Mouse (Mus musculus) heart, adult 8-10 months (tissue): ENCODE results near the gene Btbd11. TPM values are rescaled to one million over a fixed set of nuclear protein-coding genes. Genes with fewer than 3 reads are reported as not detected.
A peak's percentile ranks its signal among the peaks of the same experiment; 100 is the strongest.

Experiments used
- DNase-seq: peaks from one replicate; pipeline ENCODE4 v3.0.0; 2022; ENCODE audit warnings: low spot score
- total RNA-seq, 4 experiments: library from RNA; stranded (reverse); gene quantifications; 2 replicates each; pipeline ENCODE4 v1.2.4; 2022

The Btbd11 gene
- total RNA-seq, 4 experiments from 2014 or later, result 2.3 to 3.0 (median 2.9) TPM

DNA sequence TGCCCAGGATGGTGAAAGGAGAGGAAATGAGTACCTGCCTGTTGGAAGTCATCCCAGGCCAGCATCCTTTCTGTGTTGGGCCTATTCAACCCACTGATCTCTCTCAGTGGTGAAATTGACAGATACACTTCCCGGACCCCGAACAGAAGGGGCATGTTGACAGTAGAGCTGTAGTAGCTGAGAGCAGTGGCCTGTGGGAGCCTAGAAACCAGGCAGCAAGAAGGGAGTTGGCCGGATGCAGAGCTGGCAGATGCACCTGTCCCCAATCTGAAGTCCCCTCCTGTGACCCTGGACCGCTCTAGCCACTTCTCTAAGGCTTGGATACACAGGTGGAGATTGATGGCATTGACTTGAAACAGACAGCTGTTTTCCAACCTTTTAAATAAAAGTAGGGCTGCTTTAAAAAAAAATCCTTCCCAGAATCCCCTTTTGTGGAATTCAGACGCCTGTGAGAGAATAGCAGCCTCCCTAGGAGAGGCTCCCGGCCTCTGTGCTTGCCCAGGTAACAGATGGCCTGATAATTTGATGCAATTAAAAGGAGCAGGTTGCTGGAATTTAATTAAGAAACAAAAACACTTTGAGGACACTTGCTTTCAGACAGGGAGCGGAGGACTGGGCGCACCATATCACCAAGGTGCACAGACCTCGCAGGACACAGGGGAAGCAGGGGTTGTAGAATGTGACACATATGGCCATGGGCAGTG lies 89.2 kb downstream of the Btbd11 start:
- DNase-seq, result no peak

DNA sequence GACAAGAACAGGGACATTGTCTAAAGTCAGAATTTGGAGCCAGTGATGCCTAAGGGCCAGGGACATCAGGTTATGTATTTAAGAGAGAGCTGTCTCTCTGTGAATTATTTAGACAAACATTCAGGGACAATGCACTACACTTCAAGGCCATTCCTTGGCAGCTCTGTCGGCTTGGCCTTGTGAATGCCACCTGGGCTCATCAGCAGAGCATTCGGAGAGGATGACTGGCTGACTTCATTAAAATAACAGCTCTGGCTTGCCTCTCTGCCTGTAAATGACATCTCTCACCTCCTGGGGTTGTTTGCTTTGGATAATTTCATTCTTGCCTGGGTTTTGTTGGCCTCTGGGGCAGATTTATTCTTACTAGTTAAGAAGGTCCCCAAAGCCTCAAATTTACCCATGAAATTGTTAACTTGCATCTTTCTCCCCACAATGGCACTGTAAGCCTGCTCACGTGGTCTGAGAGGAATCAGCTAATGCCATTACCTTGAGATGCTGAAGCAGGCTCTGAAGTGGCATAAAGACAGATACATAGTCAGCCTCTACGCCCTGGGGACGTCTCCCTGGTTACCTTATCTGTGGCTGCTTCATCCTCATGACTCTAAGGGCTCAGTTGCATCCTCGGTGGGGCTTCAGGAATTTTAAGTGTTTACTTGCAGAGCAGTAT lies 93.5 kb downstream of the Btbd11 start:
- DNase-seq, result no peak

DNA sequence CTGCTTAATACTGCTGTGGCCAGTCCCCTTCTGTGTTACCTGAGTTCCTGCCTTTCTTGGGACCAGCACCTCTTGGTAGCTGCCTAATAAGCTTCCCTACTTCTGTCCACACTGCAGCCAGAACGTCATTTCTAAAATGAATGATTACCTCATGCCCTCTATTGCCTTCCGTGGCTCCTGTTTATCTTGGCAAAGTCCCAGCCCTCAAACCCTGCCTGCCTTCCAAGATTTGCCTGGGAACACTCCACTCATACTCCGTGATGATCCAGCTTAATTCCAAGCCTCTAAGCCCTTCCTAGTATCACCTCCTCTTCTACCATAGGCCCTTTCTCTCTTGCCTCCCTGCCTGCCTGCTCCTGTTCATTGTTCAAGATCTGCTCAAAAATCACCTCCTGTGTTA lies 94.5 kb downstream of the Btbd11 start:
- DNase-seq, result peak; percentile 53

DNA sequence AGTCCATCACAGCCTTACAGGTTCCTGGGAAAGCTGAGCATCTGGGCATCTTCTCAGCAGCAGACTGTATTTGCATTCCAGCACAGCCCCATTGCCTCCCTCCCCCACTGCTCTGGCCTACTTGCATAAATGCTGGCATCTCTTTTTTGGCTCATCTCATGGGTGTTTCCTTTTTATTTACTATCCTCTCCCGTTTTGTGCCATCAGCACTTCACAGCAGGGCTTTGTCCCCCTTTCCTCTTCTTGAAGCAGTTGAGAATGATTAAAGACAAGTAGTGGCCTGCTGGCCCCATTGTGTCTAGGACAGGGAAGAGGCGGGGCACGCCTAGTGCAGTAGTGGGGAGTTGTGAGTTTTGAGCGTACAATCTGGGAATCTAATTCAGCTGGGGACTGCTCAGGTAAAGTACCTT lies 95.5 kb downstream of the Btbd11 start:
- no peak for DNase-seq

DNA sequence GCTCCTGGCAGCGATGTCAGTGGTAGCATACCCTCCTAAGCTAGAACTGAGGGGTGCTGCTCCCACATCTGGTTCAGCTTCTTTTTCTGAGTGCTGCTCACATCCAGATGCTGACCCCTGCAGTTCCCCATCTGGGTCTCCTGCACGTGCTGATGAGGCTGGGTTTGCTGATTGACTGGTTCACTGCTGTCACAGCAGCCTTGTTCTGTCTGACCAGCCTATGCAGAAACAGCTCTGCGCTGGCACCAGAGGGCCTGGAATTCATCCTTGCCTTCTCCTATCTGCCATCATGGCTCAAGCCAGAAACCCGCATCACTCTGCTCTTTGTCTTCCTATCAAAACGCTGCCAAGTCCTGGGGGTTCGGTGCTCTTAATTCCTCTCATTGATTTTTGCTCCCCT lies 95.9 kb downstream of the Btbd11 start:
- DNase-seq, result no peak

DNA sequence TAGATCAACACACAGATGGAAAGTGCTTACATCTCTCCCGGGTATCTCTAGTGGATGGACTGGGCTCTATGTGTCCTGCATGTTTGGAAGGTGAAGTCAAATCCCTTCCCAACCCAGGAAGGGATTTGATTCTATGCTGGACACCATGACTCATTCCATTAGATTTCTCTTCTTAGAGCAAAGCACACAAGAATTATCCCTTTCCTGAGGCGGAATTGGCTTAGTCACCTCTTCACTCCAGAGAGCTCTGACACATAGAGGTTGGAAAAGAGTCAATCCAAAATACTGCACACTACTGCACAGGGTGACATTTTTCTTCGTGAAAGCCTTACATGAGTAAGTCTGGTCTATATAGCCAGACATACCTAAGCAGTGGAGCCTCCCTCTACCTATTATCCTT lies 99.8 kb downstream of the Btbd11 start:
- no peak for DNase-seq

DNA sequence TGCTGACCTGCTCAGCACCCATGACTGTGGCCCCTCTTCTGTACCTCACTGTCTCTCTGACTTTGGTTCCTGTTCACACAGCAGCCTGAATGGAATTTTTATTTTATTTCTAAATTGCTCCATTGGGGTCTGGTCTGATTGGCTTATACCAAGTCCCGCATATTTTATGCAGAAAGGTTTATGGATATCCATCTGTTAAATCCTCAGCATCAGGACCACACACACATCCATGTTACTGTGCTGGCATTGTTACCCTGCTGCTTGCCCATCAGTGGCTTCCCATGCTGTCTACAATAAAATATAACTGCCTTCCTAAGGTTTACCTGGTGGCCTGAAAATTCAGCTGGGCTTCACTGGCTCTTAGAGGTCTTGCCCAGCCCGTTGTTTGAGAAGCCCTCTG lies 106.0 kb downstream of the Btbd11 start:
- no peak for DNase-seq

DNA sequence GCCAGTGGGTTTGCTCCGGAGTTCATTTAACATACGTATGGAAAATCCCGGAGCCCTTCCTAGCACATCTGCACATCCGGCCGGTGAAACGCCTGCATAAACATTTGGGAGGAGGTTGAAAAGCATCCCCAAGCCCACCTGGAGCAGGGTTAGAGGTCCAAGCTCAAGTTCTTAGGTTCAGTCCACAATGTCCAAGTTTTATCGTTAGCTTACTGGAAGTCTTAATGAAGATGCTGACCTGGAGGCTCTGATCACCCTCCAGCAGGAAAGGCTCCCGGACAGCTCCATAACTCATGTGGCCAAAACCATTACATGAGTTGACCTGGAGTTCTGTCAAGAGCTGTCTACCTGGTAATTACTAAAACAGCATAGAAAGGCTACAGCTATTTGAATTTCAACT lies 109.7 kb downstream of the Btbd11 start:
- no peak for DNase-seq

DNA sequence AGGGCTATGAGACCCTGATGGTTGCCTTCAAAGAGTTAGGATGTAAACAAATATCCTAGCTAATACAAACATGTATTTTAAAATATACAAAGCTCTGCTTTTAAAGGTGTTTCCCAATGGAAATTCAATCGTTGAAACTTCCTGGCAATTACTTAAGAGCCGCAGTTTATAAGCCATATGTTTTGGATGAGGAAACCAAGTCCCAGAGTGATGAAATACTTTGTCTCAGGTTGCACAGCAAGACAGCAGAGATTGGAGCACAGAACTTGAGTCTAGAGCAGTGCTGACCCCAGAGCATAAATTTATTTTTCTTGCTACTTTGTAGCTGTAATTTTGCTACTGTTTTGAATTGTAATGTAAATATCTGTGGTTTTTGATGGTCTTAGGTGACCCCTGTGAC lies 110.4 kb downstream of the Btbd11 start:
- DNase-seq, result no peak

DNA sequence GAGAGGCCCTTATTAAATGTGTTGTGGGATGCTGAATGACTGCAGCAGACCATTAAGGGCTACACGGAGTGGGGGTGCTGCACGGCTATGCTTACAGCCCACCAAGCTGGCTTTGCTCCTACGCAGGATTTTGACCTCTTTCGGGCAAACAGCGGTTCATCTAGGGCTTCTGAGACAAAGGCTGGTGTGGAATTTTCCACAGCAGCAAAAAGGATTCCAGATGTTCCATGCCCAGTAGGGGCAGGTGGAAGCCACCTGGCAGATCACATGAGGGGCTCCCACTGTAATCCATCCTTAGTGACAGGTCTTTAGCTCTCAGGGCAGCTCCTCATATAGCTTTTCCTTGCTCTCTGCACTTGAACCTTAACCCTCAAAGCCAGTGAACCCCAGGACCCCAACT lies 111.3 kb downstream of the Btbd11 start:
- DNase-seq, result no peak

DNA sequence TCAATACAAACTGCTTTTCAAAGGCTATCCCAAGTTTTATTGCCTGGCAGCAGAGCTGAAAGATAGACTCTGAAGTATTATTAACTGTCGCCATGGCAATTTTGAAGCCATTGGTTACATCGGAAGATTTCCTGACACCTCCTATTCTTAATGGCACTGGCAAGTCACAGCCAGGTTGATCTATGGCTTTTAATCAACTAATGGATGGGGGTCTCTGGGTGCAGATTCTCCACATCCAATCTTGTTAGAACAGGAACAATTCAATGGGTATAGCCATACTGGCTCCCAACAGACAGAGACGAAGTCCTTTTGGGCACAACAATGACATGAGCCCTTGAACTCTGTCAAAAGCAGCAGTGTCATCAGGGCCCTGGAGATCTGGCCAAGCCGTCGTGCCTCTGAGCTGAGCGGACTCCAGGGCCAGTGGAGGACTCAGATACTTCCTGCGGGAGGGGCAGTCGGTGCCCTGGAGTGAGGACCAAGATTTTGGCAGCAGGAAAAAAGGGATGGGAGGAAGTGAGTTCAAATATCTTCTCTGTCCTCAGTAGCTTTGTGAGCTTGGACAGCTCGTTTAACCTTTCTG lies 114.0 kb downstream of the Btbd11 start:
- DNase-seq, result no peak

DNA sequence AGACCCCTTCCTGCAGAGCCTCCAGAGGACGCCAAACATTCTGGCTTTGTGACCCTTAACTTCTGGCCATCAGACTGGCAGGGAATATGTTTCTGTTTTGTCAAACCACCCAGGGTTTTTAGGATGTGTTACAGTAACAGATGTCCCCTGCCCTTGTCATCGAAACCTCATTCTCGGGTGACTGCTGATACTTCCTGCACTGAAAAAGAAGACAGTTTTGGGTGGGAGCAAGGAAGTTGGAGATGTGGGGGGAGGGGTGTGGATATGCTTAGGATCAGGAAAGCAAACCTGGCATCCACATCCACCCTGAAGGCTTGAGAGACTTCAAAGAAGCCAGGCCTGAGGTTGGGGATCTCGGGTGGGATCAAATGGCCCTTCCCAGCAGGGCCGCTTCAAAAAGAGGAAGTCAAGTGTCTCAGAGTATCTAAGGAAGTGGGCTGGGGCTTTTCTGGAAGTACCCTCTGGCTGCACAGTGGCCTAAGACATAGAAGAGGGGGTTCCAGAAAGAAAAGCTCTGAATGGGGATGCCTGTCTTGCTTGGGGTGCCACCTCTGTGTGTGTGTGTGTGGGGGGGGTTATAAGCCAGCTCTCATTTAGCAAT lies 115.5 kb downstream of the Btbd11 start:
- DNase-seq, result no peak

DNA sequence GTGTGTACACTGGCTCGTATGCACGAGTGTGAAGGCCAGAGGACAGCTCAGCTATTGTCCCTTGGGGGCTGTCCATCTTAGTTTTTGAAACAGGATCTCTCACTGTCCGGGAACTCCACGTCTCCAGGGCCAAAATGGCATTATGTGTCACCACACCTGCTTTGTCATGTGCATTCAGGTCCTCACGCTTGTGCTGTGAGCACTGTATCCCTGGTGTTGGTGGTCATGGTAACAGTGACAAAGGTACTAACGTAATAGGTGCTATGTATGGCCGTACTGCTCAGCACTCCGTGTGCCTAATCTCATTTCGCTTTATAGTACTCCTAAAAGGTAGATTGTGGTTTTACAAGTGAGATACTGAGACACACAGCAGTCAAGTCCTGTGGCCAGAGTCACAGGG lies 116.0 kb downstream of the Btbd11 start:
- no peak for DNase-seq

DNA sequence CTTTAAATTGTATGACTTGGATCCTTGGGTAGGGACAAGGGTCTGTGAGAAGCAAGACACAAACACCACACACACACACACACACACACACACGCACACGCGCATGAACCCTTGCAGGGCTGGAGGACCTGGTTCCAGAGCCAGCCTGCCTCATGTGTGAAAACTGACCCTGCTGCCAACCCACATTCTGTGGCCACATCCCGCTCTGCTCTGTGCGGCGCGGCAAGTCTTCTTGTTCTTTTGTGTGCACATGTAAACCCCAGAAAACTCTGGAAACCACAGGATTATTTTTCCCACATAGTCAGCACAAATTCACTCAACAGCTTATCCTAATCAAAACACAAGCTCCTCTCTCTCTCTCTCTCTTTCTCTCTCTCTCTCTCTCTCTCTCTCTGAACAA lies 116.8 kb downstream of the Btbd11 start:
- DNase-seq, result no peak

DNA sequence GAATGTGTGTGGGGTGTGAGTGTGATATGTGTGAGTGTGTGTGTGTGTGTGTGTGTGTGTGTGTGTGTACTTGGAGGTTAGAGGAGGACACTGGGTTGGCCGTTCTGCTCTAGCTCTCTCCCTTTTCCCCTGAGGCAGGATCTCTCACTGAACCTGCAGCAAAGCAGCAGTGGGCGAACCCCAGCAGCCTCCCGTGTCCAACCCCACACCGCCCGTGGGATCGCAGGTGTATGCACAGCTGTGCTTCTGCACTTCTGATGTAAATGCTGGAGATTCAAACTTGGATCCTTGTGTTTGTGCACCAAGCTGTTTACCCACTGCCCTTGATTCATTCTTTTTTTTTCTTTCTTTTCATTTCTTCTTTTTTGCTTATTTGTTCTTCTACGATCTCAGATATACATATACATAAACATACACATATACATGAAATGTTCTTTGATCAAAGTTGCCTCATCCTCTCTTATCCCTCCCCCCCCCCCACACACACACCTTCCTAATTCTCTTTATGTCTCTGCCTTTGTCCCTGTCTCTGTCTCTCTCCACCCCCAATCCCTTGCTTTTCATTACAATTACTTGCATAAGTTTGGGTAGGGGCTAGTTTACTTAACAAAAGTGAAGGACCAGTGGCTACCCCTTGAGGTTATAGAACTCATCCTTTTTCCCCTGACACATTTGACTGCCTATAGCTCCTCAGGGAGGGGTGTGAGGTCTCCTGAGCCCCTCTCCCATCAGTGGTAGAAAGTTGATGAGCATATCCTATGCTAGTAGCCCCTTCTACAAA lies 120.8 kb downstream of the Btbd11 start:
- no peak for DNase-seq

DNA sequence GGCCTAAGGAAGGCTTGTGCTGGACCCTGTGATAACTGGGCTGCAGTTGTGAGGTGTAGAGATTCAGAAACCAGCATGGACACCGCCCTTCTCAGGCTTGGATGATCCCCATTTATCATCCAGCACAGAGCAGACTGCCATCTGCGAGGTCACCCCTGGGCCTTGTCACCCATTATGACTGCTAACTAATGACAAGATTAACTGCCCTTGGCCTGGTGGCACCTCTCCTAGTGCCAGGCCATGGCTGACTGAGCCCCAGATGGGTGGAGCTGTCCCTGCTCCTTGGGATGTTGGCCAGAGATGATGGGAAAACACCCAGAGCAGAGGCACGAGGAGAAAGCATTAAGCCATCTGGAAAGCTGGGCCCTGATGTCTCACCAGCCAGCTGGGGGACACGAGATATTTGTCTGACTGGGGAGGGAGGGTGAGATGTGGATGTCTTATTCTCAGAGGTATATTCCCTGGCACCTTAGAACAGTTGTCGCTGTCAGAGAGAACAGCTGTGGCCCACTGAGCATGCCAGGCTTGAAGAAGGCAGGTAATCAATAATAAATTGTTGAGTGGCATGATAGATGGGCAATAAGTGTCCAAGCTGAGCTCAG lies 121.7 kb downstream of the Btbd11 start:
- no peak for DNase-seq

DNA sequence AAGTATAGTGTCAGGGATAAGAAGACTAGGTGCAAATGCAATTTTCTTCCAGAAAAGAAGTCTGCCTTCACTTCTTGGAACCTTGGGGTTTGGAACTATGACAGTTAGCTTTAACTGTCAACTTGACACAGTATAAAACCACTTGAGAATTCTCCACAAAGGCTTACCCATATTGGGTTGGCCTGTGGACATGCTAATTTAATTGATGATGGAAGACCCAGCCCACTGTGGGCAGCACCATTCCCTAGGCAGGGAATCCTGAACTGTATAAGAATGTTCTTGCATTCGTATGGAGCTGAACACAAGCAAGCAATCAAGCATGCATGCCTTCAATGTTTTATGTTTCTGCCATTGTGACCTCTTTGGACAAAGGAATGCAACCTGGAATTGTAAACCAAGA lies 122.4 kb downstream of the Btbd11 start:
- DNase-seq, result no peak

DNA sequence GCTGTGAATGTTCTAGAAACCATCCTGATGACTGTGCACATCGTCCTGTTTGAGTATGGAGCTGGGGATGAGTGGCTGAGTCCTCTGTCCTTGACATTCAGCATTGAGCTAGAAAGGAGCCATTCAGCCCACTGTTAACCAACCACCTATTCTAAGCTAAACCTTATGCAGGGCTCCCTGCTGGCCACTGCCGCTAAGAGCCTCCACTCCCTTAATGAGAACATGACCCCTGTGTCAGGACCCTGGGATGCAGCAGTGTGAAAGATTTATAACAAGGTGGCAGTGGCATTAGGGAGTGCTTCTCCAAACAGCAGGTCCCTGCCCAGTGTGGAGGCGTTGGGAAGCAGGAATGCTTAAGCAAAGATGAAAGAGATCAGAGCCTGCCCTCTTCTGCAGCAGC lies 123.7 kb downstream of the Btbd11 start:
- DNase-seq, result no peak

DNA sequence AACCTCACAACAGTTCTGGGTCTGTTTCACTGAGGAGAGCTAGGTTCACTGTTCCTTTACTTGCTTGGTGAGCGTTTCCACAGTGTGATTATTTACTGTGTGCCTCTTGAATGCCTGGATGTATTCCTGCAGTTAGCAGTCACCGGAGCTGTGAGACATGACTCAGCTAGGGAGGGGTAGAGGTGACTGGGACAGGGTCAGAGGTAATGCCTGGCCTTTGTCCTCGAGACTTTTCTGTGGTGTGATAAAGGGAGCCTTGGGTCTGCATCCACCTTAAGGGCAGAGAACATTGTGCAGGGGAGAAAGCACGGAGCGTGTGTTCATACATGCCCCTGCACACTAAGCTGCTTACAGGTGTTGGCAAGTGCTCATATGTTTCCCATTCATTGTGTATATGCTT lies 126.2 kb downstream of the Btbd11 start:
- no peak for DNase-seq

DNA sequence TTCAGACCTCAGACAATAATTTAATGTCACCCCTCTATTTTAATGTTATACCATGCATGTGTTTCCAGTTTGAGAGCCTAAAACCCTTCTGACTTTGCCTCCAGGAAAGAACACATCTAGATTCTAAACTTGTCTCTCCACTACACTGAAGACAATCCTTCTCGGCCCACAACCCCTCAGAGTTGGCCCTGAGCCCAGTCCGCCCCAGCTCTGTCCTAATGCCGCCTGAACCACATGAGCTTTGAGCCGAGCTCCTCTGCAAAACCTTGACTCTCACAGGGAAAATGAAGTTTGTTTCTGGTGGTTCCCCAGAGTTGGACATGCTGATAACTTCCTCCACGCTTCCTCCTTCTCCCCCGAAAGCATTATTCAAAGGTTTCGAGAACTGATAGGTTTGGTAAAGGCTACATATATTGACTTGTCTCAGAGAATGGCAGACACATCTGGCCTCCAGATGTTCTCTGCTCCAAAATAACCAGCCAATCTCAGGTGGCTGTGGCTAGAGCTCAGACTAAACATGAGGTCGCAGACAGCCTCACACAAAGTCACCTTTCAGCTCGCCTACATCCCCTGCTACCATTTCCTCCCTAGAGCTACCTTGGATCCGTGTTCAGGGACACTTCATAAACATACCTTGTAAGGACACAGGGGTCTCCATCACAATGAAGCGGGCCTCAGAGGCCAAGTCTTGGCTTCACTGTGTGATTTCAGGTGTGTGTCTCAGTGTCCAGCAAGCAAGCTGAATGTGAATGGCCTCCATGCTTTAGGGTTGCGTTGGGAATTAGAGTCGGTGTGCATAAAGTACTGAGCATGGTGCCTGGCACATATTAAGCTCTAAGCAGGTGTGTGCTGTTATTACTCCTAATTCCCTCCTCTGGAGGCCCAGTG lies 130.9 kb downstream of the Btbd11 start:
- DNase-seq, result no peak

DNA sequence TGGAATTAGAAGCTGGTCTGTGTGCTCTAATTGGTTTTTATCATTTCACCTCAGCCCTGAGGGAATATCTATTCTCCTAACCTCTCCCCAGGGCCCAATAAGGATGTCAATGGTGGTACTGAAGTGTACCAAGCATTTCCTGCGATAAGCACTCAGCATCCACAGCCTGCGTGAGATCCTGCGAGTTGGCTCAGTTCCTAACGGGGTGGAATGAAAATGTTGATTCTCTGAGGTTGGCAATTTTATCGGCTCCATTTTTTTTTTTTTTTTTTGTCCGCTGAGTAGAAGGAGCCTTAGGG lies 131.4 kb downstream of the Btbd11 start:
- DNase-seq, result no peak
